Mouse (Mus musculus): ENCODE results near the gene Abhd12b. TPM values are rescaled to one million over a fixed set of nuclear protein-coding genes. Genes with fewer than 3 reads are reported as not detected.
"Not testable (repeated sequence)": the region's sequence is repeated elsewhere in the genome, so short reads cannot be mapped to it uniquely, and the experiment has no call there.

Abhd12b gene
- polyA plus RNA-seq, 1 experiment from 2014 or later: 1.6 TPM

DNA sequence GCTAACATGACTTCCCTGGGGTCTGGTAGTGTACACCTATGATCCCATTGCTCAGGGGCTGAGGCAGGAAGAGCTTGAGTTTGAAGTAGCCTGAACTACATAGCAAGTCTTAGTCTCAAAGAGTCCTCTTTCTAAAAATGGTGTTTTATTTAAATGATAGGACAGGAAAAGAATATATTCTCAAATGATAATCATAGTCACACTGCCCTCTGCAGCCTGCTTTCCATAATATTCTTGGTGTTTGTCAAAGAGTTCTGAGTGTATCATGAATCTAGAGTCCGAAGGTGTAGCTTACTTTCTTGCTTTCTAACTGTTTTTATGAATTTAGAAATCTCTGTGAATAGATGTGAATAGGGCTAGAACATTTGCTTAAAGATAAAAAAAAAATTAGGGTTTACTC is 16.0 kb downstream of the Abhd12b start:
- H3K9ac ChIP-seq (ENCODE audit: low read length): no peak overlapping the region
- H3K4me3 ChIP-seq (ENCODE audit: low read depth, low read length): no peak overlapping the region
- no peak overlapping the region for H3K4me2 ChIP-seq (replicated peaks; ENCODE audit: low read depth)
- DNase-seq (ENCODE audit: low spot score) (no peak), ATAC-seq (ENCODE audit: low FRiP score, low TSS enrichment) (no peak)
- H3K4me1 ChIP-seq (replicated peaks; ENCODE audit: control insufficient read depth, insufficient read depth): no peaks in the 10 kb centered on the region
- no peaks in the 10 kb centered on the region for H3K36me3 ChIP-seq (ENCODE audit: control insufficient read depth, insufficient read depth, low read length)
- WGBS: 79% methylated on average over 1 of the region's 1 CpGs
- H3K27ac ChIP-seq (replicated peaks): no peak overlapping the region
- no peaks in the 10 kb centered on the region for H3K27me3 ChIP-seq (ENCODE audit: control insufficient read depth, insufficient read depth, low read length)
- no peak for TF ChIP-seq EP300 (optimal IDR thresholded peaks at IDR 0.05)
- TF ChIP-seq CTCF (IDR thresholded peaks at IDR 0.05; ENCODE audit: low read depth): peak; percentile 46
- no peaks in the 10 kb centered on the region for H3K9me3 ChIP-seq (ENCODE audit: control insufficient read depth, low read length)

- WGBS: 92% methylated on average over 8 of the region's 8 CpGs
- H3K9me3 ChIP-seq (ENCODE audit: control insufficient read depth, low read length); H3K36me3 ChIP-seq (ENCODE audit: control insufficient read depth, insufficient read depth, low read length); H3K27me3 ChIP-seq (ENCODE audit: control insufficient read depth, insufficient read depth, low read length); H3K4me1 ChIP-seq (replicated peaks; ENCODE audit: control insufficient read depth, insufficient read depth); ATAC-seq (ENCODE audit: low FRiP score, low TSS enrichment); H3K9ac ChIP-seq (ENCODE audit: low read length); H3K4me3 ChIP-seq (ENCODE audit: low read depth, low read length); H3K4me2 ChIP-seq (replicated peaks; ENCODE audit: low read depth); DNase-seq (ENCODE audit: low spot score); H3K27ac ChIP-seq (replicated peaks): not testable (repeated sequence)
Measured at GRCm38 (mm10) chr12:70183507-70183906, 29.6 kb downstream of the Abhd12b start.

GRCm38 (mm10) chr12:70184173-70184783 is 30.3 kb downstream of the Abhd12b start:
- DNase-seq (ENCODE audit: low spot score) (no peak), ATAC-seq (ENCODE audit: low FRiP score, low TSS enrichment) (no peak)
- Histone ChIP-seq H3K9ac (ENCODE audit: low read length) (no peak overlapping the region), H3K36me3 (ENCODE audit: control insufficient read depth, insufficient read depth, low read length) (no peaks in the 10 kb centered on the region), H3K4me1 (replicated peaks; ENCODE audit: control insufficient read depth, insufficient read depth) (no peaks in the 10 kb centered on the region), H3K4me3 (ENCODE audit: low read depth, low read length) (no peak overlapping the region), H3K27me3 (ENCODE audit: control insufficient read depth, insufficient read depth, low read length) (no peaks in the 10 kb centered on the region), H3K4me2 (replicated peaks; ENCODE audit: low read depth) (no peak overlapping the region), H3K27ac (replicated peaks) (no peak overlapping the region), H3K9me3 (ENCODE audit: control insufficient read depth, low read length) (no peaks in the 10 kb centered on the region)
- WGBS: 87% methylated on average over 22 of the region's 22 CpGs
- TF ChIP-seq CTCF (IDR thresholded peaks at IDR 0.05; ENCODE audit: low read depth) (no peak), EP300 (optimal IDR thresholded peaks at IDR 0.05) (no peak)

GRCm38 (mm10) chr12:70192267-70192727 is 38.4 kb downstream of the Abhd12b start:
- no peak for DNase-seq (ENCODE audit: low spot score)
- WGBS: 20% methylated on average over 19 of the region's 19 CpGs
- ATAC-seq (ENCODE audit: low FRiP score, low TSS enrichment): no peak
- no peak overlapping the region for H3K9ac ChIP-seq (ENCODE audit: low read length)
- H3K27ac ChIP-seq (replicated peaks): peak overlapping the region; percentile 9; the same call in 1 of the 2 replicates
- H3K4me3 ChIP-seq (ENCODE audit: low read depth, low read length): peak overlapping the region; percentile 15; the same call in 1 of the 2 replicates
- H3K4me1 ChIP-seq (replicated peaks; ENCODE audit: control insufficient read depth, insufficient read depth): no peaks in the 10 kb centered on the region
- H3K4me2 ChIP-seq (replicated peaks; ENCODE audit: low read depth): peak overlapping the region; percentile 36
- H3K36me3 ChIP-seq (ENCODE audit: control insufficient read depth, insufficient read depth, low read length): peaks cover 2% of the 10 kb centered on the region; the same call in 1 of the 2 replicates
- H3K27me3 ChIP-seq (ENCODE audit: control insufficient read depth, insufficient read depth, low read length): no peaks in the 10 kb centered on the region
- TF ChIP-seq EP300 (optimal IDR thresholded peaks at IDR 0.05): no peak
- no peak for TF ChIP-seq CTCF (IDR thresholded peaks at IDR 0.05; ENCODE audit: low read depth)
- H3K9me3 ChIP-seq (ENCODE audit: control insufficient read depth, low read length): no peaks in the 10 kb centered on the region

DNA sequence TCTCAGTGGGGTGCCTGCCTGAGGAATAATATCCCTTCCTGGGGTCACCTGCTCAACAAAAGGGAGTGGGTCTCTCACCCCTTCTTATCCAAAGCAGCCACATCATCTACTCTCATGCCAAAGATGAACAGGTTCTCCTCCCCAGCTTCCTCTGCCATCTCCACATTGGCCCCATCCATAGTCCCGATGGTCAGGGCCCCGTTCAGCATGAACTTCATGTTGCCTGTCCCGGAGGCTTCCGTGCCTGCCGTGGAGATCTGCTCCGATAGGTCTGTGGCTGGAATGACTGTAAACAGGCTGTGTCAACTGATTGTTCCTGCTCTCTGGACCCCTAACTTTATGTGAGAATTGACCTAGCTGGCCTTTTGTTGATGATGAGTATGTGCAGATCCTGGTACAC is 41.5 kb downstream of the Abhd12b start:
- Histone ChIP-seq H3K36me3 (ENCODE audit: control insufficient read depth, insufficient read depth, low read length) (peaks cover 5% of the 10 kb centered on the region; the same call in 1 of the 2 replicates), H3K27me3 (ENCODE audit: control insufficient read depth, insufficient read depth, low read length) (no peaks in the 10 kb centered on the region), H3K4me1 (replicated peaks; ENCODE audit: control insufficient read depth, insufficient read depth) (no peaks in the 10 kb centered on the region), H3K4me2 (replicated peaks; ENCODE audit: low read depth) (no peak overlapping the region), H3K9me3 (ENCODE audit: control insufficient read depth, low read length) (no peaks in the 10 kb centered on the region), H3K4me3 (ENCODE audit: low read depth, low read length) (no peak overlapping the region), H3K9ac (ENCODE audit: low read length) (no peak overlapping the region), H3K27ac (replicated peaks) (no peak overlapping the region)
- WGBS: 93% methylated on average over 6 of the region's 6 CpGs
- no peak for ATAC-seq (ENCODE audit: low FRiP score, low TSS enrichment)
- TF ChIP-seq CTCF (IDR thresholded peaks at IDR 0.05; ENCODE audit: low read depth): no peak
- no peak for TF ChIP-seq EP300 (optimal IDR thresholded peaks at IDR 0.05)
- no peak for DNase-seq (ENCODE audit: low spot score)

DNA sequence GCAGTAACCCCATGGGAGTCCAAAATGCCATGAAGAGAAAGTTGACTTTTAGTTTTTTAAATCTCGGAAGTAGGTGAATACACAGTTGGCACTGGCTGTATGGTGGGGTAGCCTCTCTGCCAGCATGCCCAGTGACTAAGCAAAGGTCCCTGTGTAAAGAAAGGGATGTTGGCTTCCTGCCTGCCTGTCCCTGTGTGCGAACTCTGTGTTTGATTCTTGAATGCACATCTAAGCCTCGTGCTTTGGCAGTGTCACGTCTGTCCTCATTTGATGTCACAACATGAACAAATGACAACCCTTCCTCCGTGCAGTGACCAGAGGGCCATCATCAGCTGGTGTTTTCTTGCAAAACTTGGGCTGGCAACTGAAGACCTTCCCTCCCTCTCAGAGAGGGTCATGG is 42.4 kb downstream of the Abhd12b start:
- no peak for ATAC-seq (ENCODE audit: low FRiP score, low TSS enrichment)
- 77% methylated on average over 5 of the region's 5 CpGs for WGBS
- TF ChIP-seq EP300 (optimal IDR thresholded peaks at IDR 0.05) (no peak), CTCF (IDR thresholded peaks at IDR 0.05; ENCODE audit: low read depth) (no peak)
- Histone ChIP-seq H3K4me2 (replicated peaks; ENCODE audit: low read depth) (no peak overlapping the region), H3K4me3 (ENCODE audit: low read depth, low read length) (no peak overlapping the region), H3K4me1 (replicated peaks; ENCODE audit: control insufficient read depth, insufficient read depth) (no peaks in the 10 kb centered on the region), H3K9me3 (ENCODE audit: control insufficient read depth, low read length) (no peaks in the 10 kb centered on the region), H3K36me3 (ENCODE audit: control insufficient read depth, insufficient read depth, low read length) (peaks cover 5% of the 10 kb centered on the region; the same call in 1 of the 2 replicates), H3K9ac (ENCODE audit: low read length) (no peak overlapping the region), H3K27ac (replicated peaks) (no peak overlapping the region), H3K27me3 (ENCODE audit: control insufficient read depth, insufficient read depth, low read length) (no peaks in the 10 kb centered on the region)
- DNase-seq (ENCODE audit: low spot score): no peak

Measured in stomach, postnatal 0 days (tissue).